Mouse (Mus musculus): ENCODE measurements around the gene Pld2. TPM values are rescaled to one million over a fixed set of nuclear protein-coding genes. Genes with fewer than 3 reads are reported as not detected.

The Pld2 gene
- polyA plus RNA-seq (2014; fragmentation: Nextera tagmentation; extraction: Ambion mirVana), result 11.6 and 13.0 TPM in 2 replicates

DNA sequence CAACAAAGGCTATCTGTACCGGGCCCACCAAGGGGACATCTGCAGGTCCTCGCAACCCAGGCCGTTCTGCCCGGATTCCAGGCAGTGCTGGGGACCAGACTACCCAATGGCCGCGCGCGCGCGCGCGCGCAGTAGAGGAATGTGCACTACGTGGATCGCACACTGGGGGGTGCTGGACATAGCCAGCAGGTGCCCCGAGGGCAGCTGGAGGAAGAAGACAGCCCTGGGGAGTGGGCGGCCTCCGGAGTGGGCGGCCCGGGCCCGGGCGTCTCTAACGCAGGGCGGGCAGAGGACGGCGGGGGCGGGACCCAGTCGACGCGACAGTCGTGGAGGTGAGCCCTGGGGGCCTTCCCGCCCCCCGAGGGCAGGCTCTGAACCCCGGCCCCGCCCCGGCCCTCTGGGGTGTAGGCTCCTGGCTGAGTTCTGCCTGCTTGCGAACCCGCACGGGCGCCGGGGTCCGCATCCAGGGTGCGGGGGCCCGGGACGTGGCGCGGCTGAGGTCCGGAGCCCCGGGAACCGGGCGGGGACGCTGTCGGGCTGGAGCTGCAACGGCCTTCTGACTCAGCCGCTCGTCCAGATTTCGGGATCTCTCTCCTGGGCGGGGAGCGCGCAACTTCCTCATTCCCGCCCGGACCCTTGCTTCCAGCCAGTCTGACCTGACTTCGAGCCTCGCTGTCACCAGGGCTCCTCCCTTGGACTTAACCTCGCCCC is at the start of gene Pld2:
Pld2 (plus strand) TSS at position 188 of the 711 bp plus-strand sequence.
- peak within 1 kb of the TSS; percentile 67 for H3K4me2 ChIP-seq (replicated peaks; ENCODE audit: low read depth, low read length)
- peak; percentile 94 for ATAC-seq (ENCODE audit: insufficient number of reproducible peaks, insufficient read depth, low FRiP score, low read depth)
- H3K27ac ChIP-seq (ENCODE audit: low read length), result peak within 1 kb of the TSS; percentile 58; the same call in 1 of the 2 replicates
- peak within 1 kb of the TSS; percentile 61 for H3K9ac ChIP-seq (replicated peaks; ENCODE audit: low read depth, low read length)
- WGBS, result 1% methylated on average over 65 of the region's 65 CpGs
- peaks cover 3% of the 10 kb centered on the region; the same call in 1 of the 2 replicates for H3K4me1 ChIP-seq (ENCODE audit: control insufficient read depth, insufficient read depth, low read length)
- H3K9me3 ChIP-seq (ENCODE audit: control insufficient read depth, low read depth, low read length), result no peaks in the 10 kb centered on the region
- H3K4me3 ChIP-seq (ENCODE audit: low read depth, low read length), result peak within 1 kb of the TSS; percentile 58
- no peaks in the 10 kb centered on the region for H3K36me3 ChIP-seq (ENCODE audit: control insufficient read depth, insufficient read depth, low read length)
- H3K27me3 ChIP-seq (ENCODE audit: control insufficient read depth, insufficient read depth, low read length), result no peaks in the 10 kb centered on the region

- no peaks in the 10 kb centered on the region for H3K4me1 ChIP-seq (ENCODE audit: control insufficient read depth, insufficient read depth, low read length)
- WGBS, result 67% methylated on average over 14 of the region's 14 CpGs
- H3K27me3 ChIP-seq (ENCODE audit: control insufficient read depth, insufficient read depth, low read length), result no peaks in the 10 kb centered on the region
- H3K9me3 ChIP-seq (ENCODE audit: control insufficient read depth, low read depth, low read length), result no peaks in the 10 kb centered on the region
- H3K4me2 ChIP-seq (replicated peaks; ENCODE audit: low read depth, low read length), result no peak overlapping the region
- no peak overlapping the region for H3K4me3 ChIP-seq (ENCODE audit: low read depth, low read length)
- H3K36me3 ChIP-seq (ENCODE audit: control insufficient read depth, insufficient read depth, low read length), result no peaks in the 10 kb centered on the region
- no peak overlapping the region for H3K9ac ChIP-seq (replicated peaks; ENCODE audit: low read depth, low read length)
- ATAC-seq (ENCODE audit: insufficient number of reproducible peaks, insufficient read depth, low FRiP score, low read depth), result no peak
- no peak overlapping the region for H3K27ac ChIP-seq (ENCODE audit: low read length)
Observed at GRCm38 (mm10) chr11:70499566-70500475, 40.0 kb upstream of the Pld2 start.

DNA sequence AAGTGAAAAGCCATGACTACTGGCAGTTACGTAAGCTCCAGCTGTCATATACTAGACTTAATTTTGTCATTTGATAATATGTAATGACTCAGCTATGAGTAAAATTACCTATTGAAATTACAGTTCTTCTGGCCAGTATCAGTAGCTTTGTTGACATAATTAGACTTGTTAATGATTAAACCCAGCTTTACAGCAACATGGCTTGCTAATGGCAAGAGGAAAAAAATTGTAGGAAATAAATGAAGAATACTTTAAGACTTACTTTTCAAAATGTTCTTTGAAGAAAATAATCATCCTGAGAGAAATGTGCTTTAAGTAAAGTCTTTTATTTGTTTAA is 39.4 kb upstream of the Pld2 start:
- Histone ChIP-seq H3K27me3 (ENCODE audit: control insufficient read depth, insufficient read depth, low read length) (no peaks in the 10 kb centered on the region), H3K4me3 (ENCODE audit: low read depth, low read length) (no peak overlapping the region), H3K9me3 (ENCODE audit: control insufficient read depth, low read depth, low read length) (no peaks in the 10 kb centered on the region), H3K9ac (replicated peaks; ENCODE audit: low read depth, low read length) (no peak overlapping the region), H3K4me2 (replicated peaks; ENCODE audit: low read depth, low read length) (no peak overlapping the region), H3K27ac (ENCODE audit: low read length) (no peak overlapping the region), H3K4me1 (ENCODE audit: control insufficient read depth, insufficient read depth, low read length) (no peaks in the 10 kb centered on the region), H3K36me3 (ENCODE audit: control insufficient read depth, insufficient read depth, low read length) (no peaks in the 10 kb centered on the region)
- 69% methylated on average over 1 of the region's 1 CpGs for WGBS
- ATAC-seq (ENCODE audit: insufficient number of reproducible peaks, insufficient read depth, low FRiP score, low read depth), result no peak

- no peak overlapping the region for H3K4me3 ChIP-seq (ENCODE audit: low read depth, low read length)
- H3K36me3 ChIP-seq (ENCODE audit: control insufficient read depth, insufficient read depth, low read length), result no peaks in the 10 kb centered on the region
- H3K27ac ChIP-seq (ENCODE audit: low read length), result no peak overlapping the region
- no peaks in the 10 kb centered on the region for H3K9me3 ChIP-seq (ENCODE audit: control insufficient read depth, low read depth, low read length)
- H3K9ac ChIP-seq (replicated peaks; ENCODE audit: low read depth, low read length), result no peak overlapping the region
- H3K4me1 ChIP-seq (ENCODE audit: control insufficient read depth, insufficient read depth, low read length), result no peaks in the 10 kb centered on the region
- 50% methylated on average over 3 of the region's 3 CpGs for WGBS
- H3K27me3 ChIP-seq (ENCODE audit: control insufficient read depth, insufficient read depth, low read length), result no peaks in the 10 kb centered on the region
- ATAC-seq (ENCODE audit: insufficient number of reproducible peaks, insufficient read depth, low FRiP score, low read depth), result no peak
- no peak overlapping the region for H3K4me2 ChIP-seq (replicated peaks; ENCODE audit: low read depth, low read length)
Observed at GRCm38 (mm10) chr11:70502018-70502417, 37.8 kb upstream of the Pld2 start.

GRCm38 (mm10) chr11:70504970-70505369 is 34.9 kb upstream of the Pld2 start, which contains the start of gene Tm4sf5:
TSS of gene Tm4sf5 (plus strand) at chr11:70505244.
- Histone ChIP-seq H3K4me1 (ENCODE audit: control insufficient read depth, insufficient read depth, low read length) (peaks cover 3% of the 10 kb centered on the region; the same call in 1 of the 2 replicates), H3K36me3 (ENCODE audit: control insufficient read depth, insufficient read depth, low read length) (no peaks in the 10 kb centered on the region), H3K27me3 (ENCODE audit: control insufficient read depth, insufficient read depth, low read length) (no peaks in the 10 kb centered on the region), H3K9ac (replicated peaks; ENCODE audit: low read depth, low read length) (no peak within 1 kb of the TSS; the same call in 1 of the 2 replicates), H3K27ac (ENCODE audit: low read length) (peak within 1 kb of the TSS; percentile 7; the same call in 1 of the 2 replicates), H3K4me3 (ENCODE audit: low read depth, low read length) (peak within 1 kb of the TSS; percentile 0; the same call in 1 of the 2 replicates), H3K9me3 (ENCODE audit: control insufficient read depth, low read depth, low read length) (no peaks in the 10 kb centered on the region), H3K4me2 (replicated peaks; ENCODE audit: low read depth, low read length) (0 out of 2 replicates have a peak within 1 kb of the TSS, but pooled peaks have one; percentile 15)
- ATAC-seq (ENCODE audit: insufficient number of reproducible peaks, insufficient read depth, low FRiP score, low read depth), result peak; percentile 85
- 48% methylated on average over 9 of the region's 9 CpGs for WGBS

GRCm38 (mm10) chr11:70506385-70506784 is 33.5 kb upstream of the Pld2 start:
- Histone ChIP-seq H3K4me2 (replicated peaks; ENCODE audit: low read depth, low read length) (no peak overlapping the region), H3K4me3 (ENCODE audit: low read depth, low read length) (no peak overlapping the region), H3K9ac (replicated peaks; ENCODE audit: low read depth, low read length) (no peak overlapping the region), H3K36me3 (ENCODE audit: control insufficient read depth, insufficient read depth, low read length) (no peaks in the 10 kb centered on the region), H3K27ac (ENCODE audit: low read length) (no peak overlapping the region), H3K27me3 (ENCODE audit: control insufficient read depth, insufficient read depth, low read length) (no peaks in the 10 kb centered on the region), H3K9me3 (ENCODE audit: control insufficient read depth, low read depth, low read length) (no peaks in the 10 kb centered on the region), H3K4me1 (ENCODE audit: control insufficient read depth, insufficient read depth, low read length) (peaks cover 3% of the 10 kb centered on the region; the same call in 1 of the 2 replicates)
- no peak for ATAC-seq (ENCODE audit: insufficient number of reproducible peaks, insufficient read depth, low FRiP score, low read depth)
- WGBS, result 24% methylated on average over 4 of the region's 4 CpGs

- WGBS, result 73% methylated on average over 7 of the region's 7 CpGs
- ATAC-seq (ENCODE audit: insufficient number of reproducible peaks, insufficient read depth, low FRiP score, low read depth), result no peak
Observed at GRCm38 (mm10) chr11:70506962-70507515, 32.8 kb upstream of the Pld2 start.

More at GRCm38 (mm10) chr11:70506962-70507515, 32.8 kb upstream of the Pld2 start:
- Histone ChIP-seq H3K27ac (ENCODE audit: low read length) (no peak overlapping the region), H3K9me3 (ENCODE audit: control insufficient read depth, low read depth, low read length) (no peaks in the 10 kb centered on the region), H3K4me2 (replicated peaks; ENCODE audit: low read depth, low read length) (no peak overlapping the region), H3K27me3 (ENCODE audit: control insufficient read depth, insufficient read depth, low read length) (no peaks in the 10 kb centered on the region), H3K36me3 (ENCODE audit: control insufficient read depth, insufficient read depth, low read length) (no peaks in the 10 kb centered on the region), H3K9ac (replicated peaks; ENCODE audit: low read depth, low read length) (no peak overlapping the region), H3K4me3 (ENCODE audit: low read depth, low read length) (no peak overlapping the region), H3K4me1 (ENCODE audit: control insufficient read depth, insufficient read depth, low read length) (peaks cover 3% of the 10 kb centered on the region; the same call in 1 of the 2 replicates)

Data from stomach, embryonic 14.5 days (tissue).